Mouse (Mus musculus) megakaryocyte, embryonic 14.5 days (primary cell): Measurements from ENCODE around the gene N4bp1. TPM values are rescaled to one million over a fixed set of nuclear protein-coding genes. Genes with fewer than 3 reads are reported as not detected.

Experiments used
- H3K27me3 ChIP-seq: replicated peaks from 2 replicates; pipeline ENCODE3; 2012; ENCODE audit warnings: inconsistent platforms
- H3K36me3 ChIP-seq: replicated peaks from 2 replicates; pipeline ENCODE3; 2012; ENCODE audit warnings: low read length, inconsistent platforms, mixed read lengths
- H3K4me1 ChIP-seq: 2 replicates; pipeline ENCODE4 v1.6.1; 2012; ENCODE audit warnings: inconsistent platforms
- H3K4me3 ChIP-seq: replicated peaks from 2 replicates; pipeline ENCODE3; 2012; ENCODE audit warnings: moderate library complexity, mild to moderate bottlenecking, inconsistent platforms
- H3K9me3 ChIP-seq: 2 replicates; pipeline ENCODE4 v1.6.1; 2012; ENCODE audit warnings: inconsistent platforms
- FLI1 ChIP-seq: IDR thresholded peaks from 2 replicates; pipeline ENCODE4 v1.6.1; 2012; ENCODE audit warnings: low read length, inconsistent platforms, mixed read lengths
- GATA1 ChIP-seq: IDR thresholded peaks from 3 replicates; pipeline ENCODE4 v1.6.1; 2012; ENCODE audit warnings: mixed read lengths, low read length, inconsistent platforms, borderline replicate concordance
- polyA plus RNA-seq: library from polyadenylated mRNA; stranded (reverse); fragments of >175 nt; gene quantifications from 2 replicates; pipeline ENCODE4 v1.2.3, GENCODE M21; 2012; ENCODE audit warnings: low replicate concordance; ENCODE audit not compliant: insufficient read depth

Gene N4bp1
- polyA plus RNA-seq, 1 experiment, result 9.9 TPM

- Histone ChIP-seq H3K27me3 (no peaks in the 10 kb centered on the region), H3K9me3 (no peaks in the 10 kb centered on the region), H3K4me3 (no peak overlapping the region), H3K36me3 (peaks cover 97% of the 10 kb centered on the region), H3K4me1 (peaks cover 25% of the 10 kb centered on the region)
- no peak for TF ChIP-seq GATA1
Measured at GRCm38 (mm10) chr8:86845875-86846274, 39.2 kb downstream of the N4bp1 start.

- H3K4me1 ChIP-seq, result peaks cover 32% of the 10 kb centered on the region
- no peaks in the 10 kb centered on the region for H3K27me3 ChIP-seq
- peaks cover 97% of the 10 kb centered on the region for H3K36me3 ChIP-seq
- no peaks in the 10 kb centered on the region for H3K9me3 ChIP-seq
- no peak overlapping the region for H3K4me3 ChIP-seq
- TF ChIP-seq GATA1 (no peak), FLI1 (no peak)
Measured at GRCm38 (mm10) chr8:86844856-86845255, 40.2 kb downstream of the N4bp1 start.

DNA sequence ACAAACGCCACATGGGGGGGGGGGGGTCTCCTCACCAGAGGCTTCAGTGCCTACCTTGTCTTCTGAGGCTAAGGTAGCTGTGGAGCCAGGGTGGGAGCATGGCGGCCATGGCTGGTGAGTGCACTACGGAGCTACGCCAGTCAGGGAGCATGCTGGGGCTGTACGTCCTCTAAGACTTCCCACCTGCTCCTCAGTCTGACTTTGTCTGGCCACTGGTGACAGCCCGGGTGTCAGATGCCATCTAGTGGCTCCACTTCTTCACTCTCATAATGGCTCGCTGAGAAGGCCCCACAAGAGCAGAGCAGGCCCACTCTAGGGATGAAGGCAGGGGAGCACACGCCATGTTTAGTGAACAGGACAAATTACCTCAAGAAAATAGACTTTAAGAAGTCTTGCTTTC is 41.2 kb downstream of the N4bp1 start:
- Histone ChIP-seq H3K9me3 (no peaks in the 10 kb centered on the region), H3K4me1 (peaks cover 39% of the 10 kb centered on the region), H3K4me3 (no peak overlapping the region), H3K27me3 (no peaks in the 10 kb centered on the region), H3K36me3 (peaks cover 99% of the 10 kb centered on the region)
- TF ChIP-seq GATA1, result no peak
- no peak for TF ChIP-seq FLI1

- no peak for TF ChIP-seq FLI1
- TF ChIP-seq GATA1, result no peak
- H3K36me3 ChIP-seq, result peaks cover 88% of the 10 kb centered on the region
- no peak overlapping the region for H3K4me3 ChIP-seq
- H3K4me1 ChIP-seq, result peaks cover 46% of the 10 kb centered on the region
- no peaks in the 10 kb centered on the region for H3K9me3 ChIP-seq
- H3K27me3 ChIP-seq, result no peaks in the 10 kb centered on the region
Measured at GRCm38 (mm10) chr8:86841556-86842309, 43.3 kb downstream of the N4bp1 start.

- H3K36me3 ChIP-seq, result peaks cover 73% of the 10 kb centered on the region
- no peak overlapping the region for H3K4me3 ChIP-seq
- TF ChIP-seq FLI1 (no peak), GATA1 (no peak)
- no peaks in the 10 kb centered on the region for H3K9me3 ChIP-seq
- H3K4me1 ChIP-seq, result peaks cover 55% of the 10 kb centered on the region
- H3K27me3 ChIP-seq, result peaks cover 3% of the 10 kb centered on the region
Measured at GRCm38 (mm10) chr8:86840120-86840693, 44.9 kb downstream of the N4bp1 start.

GRCm38 (mm10) chr8:86838707-86839438 is 46.2 kb downstream of the N4bp1 start:
- Histone ChIP-seq H3K9me3 (peaks cover 6% of the 10 kb centered on the region), H3K36me3 (peaks cover 64% of the 10 kb centered on the region), H3K27me3 (peaks cover 3% of the 10 kb centered on the region), H3K4me1 (peaks cover 63% of the 10 kb centered on the region), H3K4me3 (no peak overlapping the region)
- TF ChIP-seq GATA1 (no peak), FLI1 (no peak)

DNA sequence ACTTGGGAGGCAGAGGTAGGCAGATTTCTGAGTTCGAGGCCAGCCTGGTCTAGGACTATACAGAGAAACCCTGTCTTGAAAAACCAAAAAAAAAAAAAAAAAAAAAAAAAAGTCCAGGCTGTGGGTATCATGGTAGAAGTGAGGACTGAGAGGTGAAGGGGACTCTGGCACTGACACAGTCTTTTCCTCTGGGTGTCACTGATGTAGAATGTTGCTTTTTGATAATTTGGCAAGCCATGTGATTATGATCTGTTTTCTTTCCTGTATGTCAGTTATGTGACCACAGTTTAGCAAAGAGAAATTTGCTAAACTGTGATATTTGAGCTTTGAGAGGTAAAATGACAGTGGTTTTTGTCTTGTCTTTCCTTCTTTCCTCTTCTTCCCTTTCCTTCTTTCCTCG is 47.8 kb downstream of the N4bp1 start:
- H3K9me3 ChIP-seq, result peaks cover 12% of the 10 kb centered on the region
- H3K27me3 ChIP-seq, result peaks cover 9% of the 10 kb centered on the region
- TF ChIP-seq GATA1 (no peak), FLI1 (no peak)
- peaks cover 67% of the 10 kb centered on the region for H3K4me1 ChIP-seq
- H3K36me3 ChIP-seq, result peaks cover 51% of the 10 kb centered on the region
- no peak overlapping the region for H3K4me3 ChIP-seq

DNA sequence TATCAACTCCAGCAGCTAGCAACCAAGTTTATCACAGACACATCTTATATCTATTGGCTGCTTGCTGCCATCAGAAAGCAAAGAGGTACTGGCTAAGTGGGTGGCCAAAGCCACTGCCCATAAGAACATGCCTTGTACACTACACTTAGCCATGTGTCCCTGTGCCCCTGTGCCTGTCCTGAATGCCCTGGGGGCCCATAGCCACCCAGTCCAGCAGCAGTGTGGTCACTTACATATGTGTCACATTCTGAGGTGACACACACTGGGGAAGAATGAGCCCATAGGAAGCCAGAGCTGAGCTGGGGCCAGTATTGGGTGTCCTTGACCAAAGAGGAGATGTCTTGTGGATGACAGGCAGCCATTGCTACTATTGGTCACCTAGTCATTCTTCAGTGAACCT is 49.2 kb downstream of the N4bp1 start:
- Histone ChIP-seq H3K36me3 (peaks cover 37% of the 10 kb centered on the region), H3K27me3 (peaks cover 9% of the 10 kb centered on the region), H3K9me3 (peaks cover 12% of the 10 kb centered on the region), H3K4me3 (no peak overlapping the region), H3K4me1 (peaks cover 63% of the 10 kb centered on the region)
- TF ChIP-seq FLI1, result no peak
- no peak for TF ChIP-seq GATA1

DNA sequence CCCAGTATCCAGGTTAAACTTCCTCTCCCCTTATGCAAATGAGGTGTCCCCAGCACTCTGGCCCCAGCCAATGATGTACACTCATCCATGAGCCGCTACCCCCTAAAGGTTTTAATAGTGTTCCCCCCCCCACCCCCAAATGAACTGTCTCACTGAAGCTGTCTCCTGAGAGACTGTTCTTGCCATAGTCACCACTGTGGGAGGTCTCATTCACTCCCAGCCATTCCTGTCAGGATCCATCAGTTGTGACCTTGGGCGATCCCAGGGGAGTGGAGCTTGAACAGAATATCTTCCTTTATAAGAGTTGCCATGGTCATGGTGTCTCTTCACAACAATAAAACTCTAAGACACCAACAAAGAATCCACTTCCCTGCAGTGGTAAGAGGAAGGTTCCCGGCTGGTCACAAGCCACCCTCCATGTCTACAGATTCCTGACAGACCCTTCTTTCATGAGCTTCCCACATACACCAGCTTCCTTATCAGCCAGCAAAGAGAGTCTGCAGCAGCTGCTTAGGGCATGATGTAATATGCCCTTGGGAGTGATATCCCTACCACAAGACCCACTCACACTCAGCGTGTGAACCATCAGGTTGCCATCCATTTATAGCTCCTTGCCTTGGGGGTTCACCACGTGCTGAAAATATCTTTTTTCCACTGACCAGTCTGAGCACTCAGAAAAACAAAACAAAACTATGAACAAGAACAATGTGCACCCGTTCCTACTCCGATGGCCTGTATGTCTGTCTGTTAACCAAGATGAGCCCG is 50.4 kb downstream of the N4bp1 start:
- peaks cover 9% of the 10 kb centered on the region for H3K27me3 ChIP-seq
- peaks cover 25% of the 10 kb centered on the region for H3K36me3 ChIP-seq
- H3K4me1 ChIP-seq, result peaks cover 54% of the 10 kb centered on the region
- no peak for TF ChIP-seq GATA1
- TF ChIP-seq FLI1, result no peak
- peaks cover 12% of the 10 kb centered on the region for H3K9me3 ChIP-seq
- no peak overlapping the region for H3K4me3 ChIP-seq

- Histone ChIP-seq H3K9me3 (peaks cover 12% of the 10 kb centered on the region), H3K4me3 (no peak overlapping the region), H3K4me1 (peaks cover 51% of the 10 kb centered on the region), H3K27me3 (peaks cover 9% of the 10 kb centered on the region), H3K36me3 (peaks cover 18% of the 10 kb centered on the region)
- TF ChIP-seq FLI1, result no peak
- TF ChIP-seq GATA1, result no peak
Measured at GRCm38 (mm10) chr8:86833937-86834336, 51.1 kb downstream of the N4bp1 start.
